Mouse (Mus musculus) neural tube, embryonic 14.5 days (tissue): ENCODE results near the gene Fto. TPM values are rescaled to one million over a fixed set of nuclear protein-coding genes. Genes with fewer than 3 reads are reported as not detected.
A peak's percentile ranks its signal among the peaks of the same experiment; 100 is the strongest.

Experiments used
- ATAC-seq: fragments of 200-750 bp; cut with Nextera tagmentation; 2 replicates; pipeline ENCODE4 v1.8.0; 2017; ENCODE audit warnings: low read depth, mild to moderate bottlenecking, moderate TSS enrichment, moderate library complexity
- H3K27ac ChIP-seq: fragments of 300-500 bp; sonication (generic); 2 replicates; pipeline ENCODE4 v1.5.1; 2014; ENCODE audit warnings: low read depth, mild to moderate bottlenecking, control low read depth, low read length, moderate library complexity, mixed read lengths
- H3K27me3 ChIP-seq: fragments of 300-500 bp; sonication (generic); 2 replicates; pipeline ENCODE4 v1.6.1; 2014; ENCODE audit warnings: low read length; ENCODE audit not compliant: control insufficient read depth, insufficient read depth
- H3K36me3 ChIP-seq: fragments of 300-500 bp; sonication (generic); 2 replicates; pipeline ENCODE4 v1.6.1; 2014; ENCODE audit warnings: low read length, mixed read lengths; ENCODE audit not compliant: control insufficient read depth, insufficient read depth
- H3K4me1 ChIP-seq: fragments of 300-500 bp; sonication (generic); 2 replicates; pipeline ENCODE4 v1.6.1; 2014; ENCODE audit warnings: low read length; ENCODE audit not compliant: control insufficient read depth, insufficient read depth
- H3K4me2 ChIP-seq: fragments of 300-500 bp; sonication (generic); 2 replicates; pipeline ENCODE4 v1.6.1; 2014; ENCODE audit warnings: mild to moderate bottlenecking, low read depth, low read length, control low read depth
- H3K4me3 ChIP-seq: fragments of 300-500 bp; sonication (generic); 2 replicates; pipeline ENCODE4 v1.5.1; 2014; ENCODE audit warnings: low read depth, low read length, control low read depth, mixed read lengths
- H3K9ac ChIP-seq: fragments of 300-500 bp; sonication (generic); replicated peaks from 2 replicates; pipeline ENCODE4 v1.6.1; 2014; ENCODE audit warnings: low read depth, mild to moderate bottlenecking, control low read depth, low read length, mixed read lengths
- H3K9me3 ChIP-seq: fragments of 300-500 bp; sonication (generic); 2 replicates; pipeline ENCODE4 v1.6.1; 2016; ENCODE audit warnings: low read length; ENCODE audit not compliant: control insufficient read depth
- WGBS: fragments of 180-500 bp; shearing (Covaris S2); extraction: QIAGEN DNeasy Blood & Tissue Kit; methylation state at CpG from one replicate; pipeline ENCODE4 v1.1.7; 2014; 5-methylcytosine and 5-hydroxymethylcytosine counted together
- polyA plus RNA-seq: library from polyadenylated mRNA; unstranded; fragments of >200 nt; fragmentation: Nextera tagmentation; extraction: Ambion mirVana; gene quantifications from 2 replicates; pipeline ENCODE4 v1.2.1, GENCODE M21; 2014

Fto gene
- polyA plus RNA-seq, 1 experiment from 2014 or later: 144 TPM

- peaks cover 24% of the 10 kb centered on the region for H3K4me1 ChIP-seq
- no peaks in the 10 kb centered on the region for H3K9me3 ChIP-seq
- H3K27me3 ChIP-seq: 0 out of 2 replicates have a peak, but pooled peaks cover 2% of the 10 kb centered on the region
- H3K4me3 ChIP-seq: no peak overlapping the region
- H3K36me3 ChIP-seq: no peaks in the 10 kb centered on the region
- no peak overlapping the region for H3K27ac ChIP-seq
- 71% methylated on average over 9 of the region's 9 CpGs for WGBS
- no peak for ATAC-seq
- H3K4me2 ChIP-seq: no peak overlapping the region
- no peak overlapping the region for H3K9ac ChIP-seq
Observed at GRCm38 (mm10) chr8:91359511-91359910, 46.2 kb downstream of the Fto start.

DNA sequence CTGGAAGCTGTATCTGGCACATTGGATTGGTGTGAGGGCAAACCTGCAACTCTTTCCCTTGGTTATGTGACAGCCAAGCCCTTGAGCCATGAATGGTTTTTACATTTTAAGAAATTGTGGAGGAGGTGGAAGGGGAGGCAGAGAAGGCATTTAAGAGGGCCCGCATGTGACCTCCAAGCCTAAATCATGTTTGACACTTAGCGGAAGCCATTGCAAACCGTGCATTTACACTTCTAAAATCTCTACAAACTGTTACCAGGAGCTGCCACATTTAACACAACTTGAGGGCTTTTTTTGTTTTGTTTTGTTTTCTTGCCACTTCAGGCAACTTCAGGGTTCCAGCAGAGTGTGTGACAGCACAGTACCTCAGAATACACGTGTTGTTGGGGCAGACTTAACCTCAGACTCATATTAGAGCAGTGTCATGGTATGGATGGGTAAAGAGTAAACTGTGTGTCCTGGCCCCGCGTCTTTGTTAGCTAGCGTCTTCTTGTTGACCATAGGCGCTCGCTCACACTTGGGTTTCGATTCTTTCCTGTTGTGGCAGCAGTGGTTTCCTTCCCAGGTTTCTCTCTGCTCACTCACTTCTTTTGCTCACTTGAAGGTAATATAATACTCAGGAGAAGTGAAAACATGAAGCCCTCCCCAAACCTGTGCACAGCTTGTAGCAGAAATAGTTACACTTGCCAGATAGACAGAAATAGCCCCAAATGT lies 47.5 kb downstream of the Fto start:
- H3K27ac ChIP-seq: no peak overlapping the region
- H3K4me2 ChIP-seq: no peak overlapping the region
- no peaks in the 10 kb centered on the region for H3K36me3 ChIP-seq
- H3K9me3 ChIP-seq: no peaks in the 10 kb centered on the region
- H3K27me3 ChIP-seq: 0 out of 2 replicates have a peak, but pooled peaks cover 2% of the 10 kb centered on the region
- no peak overlapping the region for H3K4me3 ChIP-seq
- no peak overlapping the region for H3K9ac ChIP-seq
- ATAC-seq: no peak
- H3K4me1 ChIP-seq: peaks cover 18% of the 10 kb centered on the region
- WGBS: 87% methylated on average over 10 of the region's 10 CpGs

GRCm38 (mm10) chr8:91363272-91363860 lies 50.0 kb downstream of the Fto start:
- Histone ChIP-seq H3K36me3 (no peaks in the 10 kb centered on the region), H3K4me2 (no peak overlapping the region), H3K4me3 (no peak overlapping the region), H3K4me1 (peaks cover 12% of the 10 kb centered on the region), H3K27ac (no peak overlapping the region), H3K27me3 (0 out of 2 replicates have a peak, but pooled peaks cover 5% of the 10 kb centered on the region), H3K9me3 (no peaks in the 10 kb centered on the region), H3K9ac (no peak overlapping the region)
- 90% methylated on average over 10 of the region's 10 CpGs for WGBS
- ATAC-seq: no peak

GRCm38 (mm10) chr8:91364216-91364615 lies 50.9 kb downstream of the Fto start:
- no peak overlapping the region for H3K4me3 ChIP-seq
- 51% methylated on average over 6 of the region's 6 CpGs for WGBS
- H3K27ac ChIP-seq: no peak overlapping the region
- H3K4me1 ChIP-seq: peaks cover 12% of the 10 kb centered on the region
- no peak overlapping the region for H3K9ac ChIP-seq
- 0 out of 2 replicates have a peak, but pooled peaks cover 5% of the 10 kb centered on the region for H3K27me3 ChIP-seq
- no peaks in the 10 kb centered on the region for H3K9me3 ChIP-seq
- H3K36me3 ChIP-seq: no peaks in the 10 kb centered on the region
- no peak for ATAC-seq
- no peak overlapping the region for H3K4me2 ChIP-seq

- H3K4me3 ChIP-seq: no peak overlapping the region
- peaks cover 15% of the 10 kb centered on the region for H3K4me1 ChIP-seq
- ATAC-seq: 0 out of 2 replicates have a peak, but pooled peaks have one; percentile 44
- no peak overlapping the region for H3K9ac ChIP-seq
- H3K27ac ChIP-seq: no peak overlapping the region
- no peak overlapping the region for H3K4me2 ChIP-seq
- no peaks in the 10 kb centered on the region for H3K9me3 ChIP-seq
- no peaks in the 10 kb centered on the region for H3K36me3 ChIP-seq
- H3K27me3 ChIP-seq: 0 out of 2 replicates have a peak, but pooled peaks cover 5% of the 10 kb centered on the region
Observed at GRCm38 (mm10) chr8:91365804-91366203, 52.5 kb downstream of the Fto start.

GRCm38 (mm10) chr8:91370899-91371298 lies 57.6 kb downstream of the Fto start:
- Histone ChIP-seq H3K9me3 (no peaks in the 10 kb centered on the region), H3K4me2 (no peak overlapping the region), H3K27ac (no peak overlapping the region), H3K27me3 (peaks cover 10% of the 10 kb centered on the region; the same call in 1 of the 2 replicates), H3K36me3 (no peaks in the 10 kb centered on the region), H3K4me3 (no peak overlapping the region), H3K4me1 (peaks cover 14% of the 10 kb centered on the region), H3K9ac (no peak overlapping the region)
- WGBS: 25% methylated on average over 12 of the region's 12 CpGs
- peak; percentile 34; the same call in 1 of the 2 replicates for ATAC-seq

DNA sequence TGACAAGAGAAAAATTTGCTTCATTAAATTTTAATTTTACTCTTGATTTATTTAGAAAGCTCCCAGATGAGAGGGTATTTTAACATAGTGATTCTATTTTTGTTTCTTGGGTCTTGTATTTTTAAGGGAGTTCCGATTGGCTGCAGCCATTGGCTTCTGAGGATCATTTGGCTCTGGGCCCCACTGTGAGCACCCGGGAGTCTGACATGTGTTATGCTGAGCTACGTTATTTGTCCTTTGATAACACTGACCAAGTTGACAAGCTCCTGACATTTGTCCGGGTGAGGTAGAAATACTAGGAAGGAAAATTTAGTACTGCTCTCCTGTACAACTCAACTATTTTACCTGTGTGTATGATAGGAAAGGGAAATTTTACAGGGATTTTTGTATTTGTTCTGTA lies 58.7 kb downstream of the Fto start:
- H3K27ac ChIP-seq: no peak overlapping the region
- peaks cover 10% of the 10 kb centered on the region; the same call in 1 of the 2 replicates for H3K27me3 ChIP-seq
- ATAC-seq: no peak
- peaks cover 12% of the 10 kb centered on the region for H3K4me1 ChIP-seq
- 51% methylated on average over 4 of the region's 4 CpGs for WGBS
- no peak overlapping the region for H3K4me3 ChIP-seq
- no peaks in the 10 kb centered on the region for H3K9me3 ChIP-seq
- H3K9ac ChIP-seq: no peak overlapping the region
- no peaks in the 10 kb centered on the region for H3K36me3 ChIP-seq
- H3K4me2 ChIP-seq: no peak overlapping the region

DNA sequence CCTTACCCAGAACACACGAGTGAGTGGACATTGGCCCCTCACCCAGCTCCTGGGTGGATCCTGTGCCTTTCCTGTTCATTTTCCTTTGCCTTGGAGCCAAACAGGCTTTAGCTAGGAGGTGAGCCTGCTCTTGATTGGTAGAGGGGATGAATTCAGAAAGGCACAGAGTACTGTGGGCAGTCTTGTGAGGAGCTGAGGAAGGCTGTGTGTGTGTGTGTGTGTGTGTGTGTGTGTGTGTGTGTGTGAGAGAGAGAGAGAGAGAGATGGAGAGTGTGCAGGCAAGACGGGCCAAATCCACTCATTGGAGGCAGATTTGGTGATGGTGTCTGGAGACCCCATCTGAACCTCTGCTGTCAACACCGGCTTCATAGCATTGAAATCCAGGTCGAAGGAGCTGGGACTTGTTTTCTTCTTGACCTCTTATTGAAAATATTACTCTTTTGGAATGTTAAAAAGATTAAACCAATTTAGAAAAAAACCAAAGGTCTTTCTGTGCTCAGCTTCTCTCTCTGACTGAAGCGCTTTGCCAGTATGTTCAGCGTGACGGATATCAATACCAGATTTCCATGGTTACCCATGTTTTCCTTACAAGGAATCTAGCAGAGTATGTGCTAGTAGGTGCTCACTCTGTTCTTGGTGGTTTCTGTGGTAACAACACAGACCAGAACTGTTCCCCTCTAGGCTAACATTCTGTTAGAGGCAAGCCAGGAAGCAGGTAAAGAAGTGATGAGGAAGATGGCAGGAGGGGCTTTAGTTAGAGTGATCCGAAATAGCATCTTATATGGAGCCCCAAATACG lies 59.7 kb downstream of the Fto start:
- Histone ChIP-seq H3K9me3 (no peaks in the 10 kb centered on the region), H3K9ac (no peak overlapping the region), H3K27ac (no peak overlapping the region), H3K36me3 (no peaks in the 10 kb centered on the region), H3K27me3 (peaks cover 7% of the 10 kb centered on the region; the same call in 1 of the 2 replicates), H3K4me1 (peaks cover 12% of the 10 kb centered on the region), H3K4me2 (no peak overlapping the region), H3K4me3 (no peak overlapping the region)
- ATAC-seq: no peak
- 64% methylated on average over 9 of the region's 9 CpGs for WGBS
